Mouse (Mus musculus) mesoderm, embryonic 11.5 days (tissue): ENCODE results near the gene Cnn1.
"Not testable (repeated sequence)": the region's sequence is repeated elsewhere in the genome, so short reads cannot be mapped to it uniquely, and the experiment has no call there.

ENCODE experiments used
- DNase-seq: peaks from one replicate; pipeline ENCODE4 v3.0.0-alpha.2; 2012; ENCODE audit warnings: low read depth, low spot score

Cnn1 gene

GRCm38 (mm10) chr9:22075778-22076177 is 23.2 kb upstream of the Cnn1 start:
- DNase-seq = not testable (repeated sequence)

- DNase-seq = no peak
Observed at GRCm38 (mm10) chr9:22076223-22076622, 22.8 kb upstream of the Cnn1 start.

- no peak for DNase-seq
Observed at GRCm38 (mm10) chr9:22084667-22085021, 14.4 kb upstream of the Cnn1 start.

GRCm38 (mm10) chr9:22085022-22085834 is 13.8 kb upstream of the Cnn1 start, which contains the start of gene Ecsit:
TSS of gene Ecsit (minus strand) at chr9:22085438.
- peak; percentile 97 for DNase-seq

GRCm38 (mm10) chr9:22086012-22086411 is 13.0 kb upstream of the Cnn1 start:
- no peak for DNase-seq

GRCm38 (mm10) chr9:22087034-22087618 is 11.9 kb upstream of the Cnn1 start:
- no peak for DNase-seq

- no peak for DNase-seq
Observed at GRCm38 (mm10) chr9:22089281-22089680, 9.7 kb upstream of the Cnn1 start.

- DNase-seq = no peak
Observed at GRCm38 (mm10) chr9:22089986-22090385, 9.0 kb upstream of the Cnn1 start.

GRCm38 (mm10) chr9:22092746-22093145 is 6.3 kb upstream of the Cnn1 start:
- no peak for DNase-seq

GRCm38 (mm10) chr9:22095854-22096307 is 3.1 kb upstream of the Cnn1 start:
- peak; percentile 74 for DNase-seq

GRCm38 (mm10) chr9:22099922-22100321 is 906 bp downstream of the Cnn1 start:
- no peak for DNase-seq

GRCm38 (mm10) chr9:22108194-22108593 is 9.2 kb downstream of the Cnn1 start:
- DNase-seq = no peak

- DNase-seq = no peak
Observed at GRCm38 (mm10) chr9:22115635-22116034, 16.6 kb downstream of the Cnn1 start.

GRCm38 (mm10) chr9:22116086-22116485 is 17.1 kb downstream of the Cnn1 start:
- DNase-seq = peak; percentile 33

GRCm38 (mm10) chr9:22116740-22117426 is 17.9 kb downstream of the Cnn1 start, which contains the start of gene Elof1:
TSS of gene Elof1 (minus strand) at chr9:22117172.
- DNase-seq = peak; percentile 98

- peak; percentile 73 for DNase-seq
Observed at GRCm38 (mm10) chr9:22117754-22118456, 18.9 kb downstream of the Cnn1 start.

GRCm38 (mm10) chr9:22119543-22119942 is 20.5 kb downstream of the Cnn1 start:
- no peak for DNase-seq

GRCm38 (mm10) chr9:22121545-22121944 is 22.5 kb downstream of the Cnn1 start:
- no peak for DNase-seq

GRCm38 (mm10) chr9:22122005-22122404 is 23.0 kb downstream of the Cnn1 start:
- DNase-seq = no peak

GRCm38 (mm10) chr9:22123069-22123609 is 24.1 kb downstream of the Cnn1 start:
- no peak for DNase-seq

GRCm38 (mm10) chr9:22124169-22124568 is 25.2 kb downstream of the Cnn1 start:
- DNase-seq = no peak
